Mouse (Mus musculus) heart, adult 18-20 months (tissue): ENCODE results near the gene Minos1. TPM values are rescaled to one million over a fixed set of nuclear protein-coding genes. Genes with fewer than 3 reads are reported as not detected.

Experiments
- DNase-seq, 2 experiments: peaks; one replicate each; pipeline ENCODE4 v3.0.0; 2021 to 2022; ENCODE audit warnings: mixed read lengths in 1 of 2
- long read RNA-seq, 2 experiments: library from polyadenylated mRNA; stranded (forward); transcript quantifications; one replicate each; pipeline ENCODE4 v2.0.0; 2021
- total RNA-seq, 2 experiments: library from RNA; stranded (reverse); gene quantifications; 2 replicates each; pipeline ENCODE4 v1.2.3; 2021

Minos1 gene
- 100 to 1,000 TPM; 596 to 645 TPM for total RNA-seq
- long read RNA-seq, experiment 1, transcript Minos1-204 (4 exons, 476 nt), result minor isoform, 31 of 671 reads
- long read RNA-seq, experiment 1, transcript Minos1-203 (4 exons, 2,549 nt), result major isoform, 563 of 671 reads
- long read RNA-seq, experiment 1, partial matches to known transcripts, result 7 of 671 reads
- long read RNA-seq, experiment 1, other reads (novel, unspliced or antisense), result 69 of 671 reads
- long read RNA-seq, experiment 2, transcript Minos1-203 (4 exons, 2,549 nt), result major isoform, 507 of 602 reads
- long read RNA-seq, experiment 2, transcript Minos1-204 (4 exons, 476 nt), result minor isoform, 27 of 602 reads
- long read RNA-seq, experiment 2, transcript Minos1-201 (3 exons, 436 nt), result minor isoform, 5 of 602 reads
- long read RNA-seq, experiment 2, partial matches to known transcripts, result 8 of 602 reads
- long read RNA-seq, experiment 2, other reads (novel, unspliced or antisense), result 55 of 602 reads

DNA sequence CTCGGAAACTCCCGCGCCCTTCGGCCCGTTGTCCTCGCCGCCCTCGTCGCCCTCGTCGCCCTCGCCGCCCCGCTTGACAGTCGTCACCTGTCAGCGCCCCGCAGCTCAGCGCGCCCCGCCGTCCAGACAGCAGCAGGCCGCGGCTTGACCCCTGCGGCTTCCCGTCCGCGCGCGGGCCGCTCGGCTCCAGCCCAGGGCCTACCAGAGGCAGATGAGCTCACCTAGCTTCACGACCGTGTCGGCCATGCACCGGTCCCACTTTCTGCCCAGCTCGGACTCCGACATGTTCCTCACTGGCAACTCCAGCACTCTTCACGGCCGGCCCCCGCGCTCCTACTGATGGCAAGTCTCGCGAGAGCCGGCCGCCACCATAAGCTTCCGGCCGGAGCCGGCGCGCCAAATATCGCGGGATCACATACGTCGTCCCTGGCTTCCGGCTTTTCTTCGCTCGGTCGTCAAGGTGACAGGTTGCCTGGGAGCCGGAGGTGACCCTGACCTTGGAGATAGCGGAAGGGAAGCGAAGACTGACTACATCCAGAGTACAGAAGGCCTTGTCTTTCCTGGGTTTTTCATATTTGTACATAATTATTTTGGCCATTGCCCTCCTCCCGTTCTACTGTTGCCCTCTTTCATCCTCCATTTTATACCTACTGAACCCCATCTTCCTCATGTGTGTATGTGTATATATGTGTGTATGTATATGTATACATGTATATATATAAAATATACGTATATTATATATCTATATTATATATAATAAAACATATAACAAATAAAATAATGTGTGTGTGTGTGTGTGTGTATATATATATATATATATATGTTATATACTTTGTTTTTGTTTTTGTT, at the start of gene Minos1:
Gene Minos1, minus strand, starts transcription at position 413 of the 849 bp plus-strand sequence.
- peak; percentile 98 for DNase-seq

DNA sequence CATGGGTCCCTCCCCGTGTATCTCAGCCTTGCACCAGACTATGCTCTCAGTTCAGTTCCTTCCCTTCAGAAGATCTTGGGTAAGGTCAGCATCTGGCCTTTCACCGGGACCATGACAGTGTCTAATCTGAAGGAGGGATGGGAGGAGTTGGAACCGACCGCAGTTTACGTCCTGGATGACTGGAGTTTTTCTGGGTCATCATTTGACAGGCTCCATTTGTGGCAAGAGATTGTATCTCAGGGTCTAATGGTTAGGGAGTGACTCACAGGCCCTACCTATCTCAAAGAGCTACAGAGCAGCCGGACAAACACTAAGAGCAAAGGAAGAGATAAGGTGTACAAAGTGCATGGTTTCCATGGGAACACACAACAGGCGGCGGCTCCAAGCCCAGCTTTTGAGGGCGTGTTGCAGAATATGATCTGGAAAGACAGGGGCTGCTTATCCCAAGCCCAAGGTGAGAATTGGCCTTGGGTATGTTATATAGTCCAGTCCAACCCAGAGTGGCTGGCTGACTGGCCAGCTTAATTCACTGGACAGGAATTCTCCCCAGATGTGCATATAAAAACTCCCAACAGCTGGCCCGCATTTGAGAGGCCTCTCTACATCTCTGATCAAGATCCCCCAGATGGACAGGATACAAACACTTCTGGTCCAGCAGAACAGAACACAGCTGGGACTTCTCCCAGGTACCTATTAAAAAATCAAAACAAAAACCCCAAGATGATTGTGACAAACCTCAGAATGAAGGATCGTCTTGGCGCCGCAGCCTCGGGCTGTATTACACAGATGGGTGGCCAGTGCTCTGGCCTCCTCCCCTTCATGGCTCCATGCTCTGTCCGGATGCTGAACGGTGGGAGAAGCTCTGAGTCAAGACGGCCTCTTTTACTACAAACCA, 49.1 kb upstream of the Minos1 start:
- DNase-seq, result peak; percentile 61 to 73

DNA sequence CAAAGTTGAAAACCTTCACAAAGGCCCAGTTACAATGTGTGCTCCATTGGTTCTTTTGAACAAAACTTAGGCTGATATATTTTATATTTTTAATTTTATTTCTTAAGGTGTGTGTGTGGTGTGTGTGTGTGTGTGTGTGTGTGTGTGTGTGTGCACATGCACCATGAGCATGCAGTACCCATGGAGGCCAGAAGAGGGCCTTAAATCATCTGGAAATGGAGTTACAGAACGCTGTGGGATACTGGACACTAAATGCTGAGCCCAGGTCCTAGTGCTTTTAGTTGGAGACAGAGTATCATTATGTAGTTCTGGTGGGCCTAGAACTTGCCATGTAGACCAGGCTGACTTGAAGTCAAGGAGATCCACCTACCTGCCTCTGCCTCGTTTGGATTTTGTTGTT, 48.3 kb upstream of the Minos1 start:
- no peak for DNase-seq

DNA sequence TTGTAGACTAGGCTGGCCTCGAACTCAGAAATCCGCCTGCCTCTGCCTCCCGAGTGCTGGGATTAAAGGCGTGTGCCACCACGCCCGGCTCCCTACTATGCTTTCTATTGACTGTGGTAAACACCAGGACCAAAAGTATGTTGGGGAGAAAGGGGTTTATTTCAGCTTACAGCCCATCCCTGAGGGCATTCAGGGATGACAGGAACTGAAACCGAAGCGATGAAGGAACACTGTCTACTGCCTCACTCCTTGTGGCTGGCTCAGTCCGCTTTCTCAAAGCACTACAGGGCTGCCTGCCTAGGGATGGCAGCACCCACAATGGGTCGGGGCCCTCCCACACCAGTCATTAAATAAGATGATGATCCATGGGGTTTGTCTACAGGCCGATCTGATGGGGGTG, 47.5 kb upstream of the Minos1 start:
- peak in 1 of 2 experiments; percentile 30 for DNase-seq

DNA sequence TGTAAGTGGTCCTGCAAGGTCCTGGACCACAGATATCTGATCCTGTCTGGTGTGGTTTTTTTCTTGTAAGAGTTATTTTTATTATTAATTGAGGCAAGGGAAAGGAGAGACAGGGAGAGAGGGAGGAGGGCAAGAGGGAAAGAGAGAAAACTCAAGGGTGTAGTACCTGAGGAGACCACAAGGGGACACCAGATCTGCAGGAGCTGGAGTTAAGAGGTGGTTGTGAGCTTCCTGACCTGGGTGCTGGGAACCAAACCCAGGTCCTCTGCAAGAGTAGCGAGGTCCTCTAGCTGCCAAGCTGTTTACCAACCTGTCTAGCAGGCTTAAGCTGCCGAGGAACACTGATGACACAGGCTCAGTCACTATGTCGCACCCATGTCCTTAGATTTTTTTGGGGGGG, 47.0 kb upstream of the Minos1 start:
- no peak for DNase-seq

DNA sequence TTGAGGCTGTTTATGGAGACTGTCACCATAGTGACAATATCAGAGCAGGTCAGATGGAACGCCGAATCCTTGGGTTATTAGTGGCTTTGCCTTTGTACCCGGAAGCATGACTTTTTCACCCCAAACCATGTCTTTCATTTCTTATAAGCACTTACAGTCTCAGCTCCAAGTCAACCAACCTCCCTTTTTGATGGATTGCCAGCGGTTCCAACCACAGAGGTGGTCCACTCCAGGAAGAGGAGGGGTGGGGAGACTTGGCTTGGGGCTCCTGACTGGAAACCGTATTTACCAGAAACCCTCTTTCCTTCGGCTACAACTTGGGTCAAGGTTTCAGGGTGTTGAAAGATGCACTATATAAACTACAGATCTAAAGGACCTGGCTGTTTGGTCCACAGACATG, 45.1 kb upstream of the Minos1 start:
- peak; percentile 72 to 78 for DNase-seq

DNA sequence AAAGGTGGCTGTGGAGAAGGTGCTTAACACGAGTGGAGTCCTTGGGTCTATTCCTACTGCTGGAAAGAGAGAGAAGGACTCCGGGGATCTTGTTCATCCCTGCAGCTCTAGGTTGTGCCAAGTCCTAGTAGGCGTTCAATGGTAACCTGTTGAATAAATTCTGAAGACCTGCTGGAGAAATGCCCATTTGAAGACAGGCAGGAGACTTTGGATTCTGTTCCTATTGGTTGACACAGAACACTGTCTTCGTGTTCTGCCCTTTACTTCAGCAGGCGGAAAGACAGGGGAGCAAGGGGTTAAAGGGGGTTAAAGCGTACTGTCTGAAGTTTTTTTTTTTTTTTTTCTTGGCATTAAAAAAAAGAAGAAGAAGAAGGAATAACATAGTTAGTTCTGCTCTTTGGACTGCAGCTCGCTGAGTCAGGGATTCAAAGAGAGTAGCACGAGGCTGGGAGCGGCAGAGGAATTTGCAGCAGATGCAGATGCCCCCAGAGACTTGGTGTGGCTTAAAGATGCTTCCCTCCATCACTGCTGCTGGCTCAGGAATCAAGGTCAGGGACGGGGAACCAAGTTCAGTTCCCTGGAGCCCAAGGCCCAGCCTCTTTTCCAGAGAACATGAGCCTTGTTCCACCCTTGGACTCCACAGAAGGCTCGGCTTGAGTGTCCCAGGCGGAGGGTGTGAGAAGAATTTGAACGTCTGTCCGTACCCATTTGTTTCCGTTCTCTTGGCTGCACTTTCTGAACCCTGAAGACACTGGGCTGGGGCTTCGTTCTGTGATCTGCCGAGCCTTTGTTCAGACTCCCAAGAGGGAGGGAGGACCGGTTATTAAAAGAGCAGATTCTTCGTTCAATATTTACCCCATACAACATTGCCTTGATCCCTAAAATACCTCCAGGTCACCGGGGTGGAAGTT, 44.4 kb upstream of the Minos1 start:
- DNase-seq, result peak; percentile 84 to 93

DNA sequence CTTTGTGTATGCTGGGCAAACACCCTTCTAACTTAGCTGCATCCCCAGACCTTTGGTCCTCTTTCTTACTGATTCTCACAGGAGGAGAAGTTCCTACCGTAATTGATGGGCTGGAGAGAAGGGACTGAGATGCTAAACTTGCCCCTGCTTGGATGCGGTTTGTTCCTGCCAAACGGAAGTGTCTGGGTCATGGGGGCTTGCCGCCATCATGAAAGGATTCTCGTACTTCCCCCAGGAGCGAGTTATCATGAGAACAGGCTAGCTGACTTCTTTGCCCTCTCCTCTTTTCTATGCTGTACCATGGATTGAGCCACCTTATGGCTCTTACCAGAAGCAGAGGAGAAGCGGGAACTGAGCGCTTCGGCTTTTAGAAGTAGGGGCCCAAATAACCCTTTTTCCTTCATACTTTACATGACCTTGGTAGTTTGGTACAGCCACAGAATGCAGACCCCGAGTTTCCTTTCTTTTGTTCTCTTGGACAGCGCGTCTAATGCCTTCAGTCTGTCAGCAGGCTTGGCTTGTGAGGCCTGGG, 38.9 kb upstream of the Minos1 start:
- DNase-seq, result no peak

DNA sequence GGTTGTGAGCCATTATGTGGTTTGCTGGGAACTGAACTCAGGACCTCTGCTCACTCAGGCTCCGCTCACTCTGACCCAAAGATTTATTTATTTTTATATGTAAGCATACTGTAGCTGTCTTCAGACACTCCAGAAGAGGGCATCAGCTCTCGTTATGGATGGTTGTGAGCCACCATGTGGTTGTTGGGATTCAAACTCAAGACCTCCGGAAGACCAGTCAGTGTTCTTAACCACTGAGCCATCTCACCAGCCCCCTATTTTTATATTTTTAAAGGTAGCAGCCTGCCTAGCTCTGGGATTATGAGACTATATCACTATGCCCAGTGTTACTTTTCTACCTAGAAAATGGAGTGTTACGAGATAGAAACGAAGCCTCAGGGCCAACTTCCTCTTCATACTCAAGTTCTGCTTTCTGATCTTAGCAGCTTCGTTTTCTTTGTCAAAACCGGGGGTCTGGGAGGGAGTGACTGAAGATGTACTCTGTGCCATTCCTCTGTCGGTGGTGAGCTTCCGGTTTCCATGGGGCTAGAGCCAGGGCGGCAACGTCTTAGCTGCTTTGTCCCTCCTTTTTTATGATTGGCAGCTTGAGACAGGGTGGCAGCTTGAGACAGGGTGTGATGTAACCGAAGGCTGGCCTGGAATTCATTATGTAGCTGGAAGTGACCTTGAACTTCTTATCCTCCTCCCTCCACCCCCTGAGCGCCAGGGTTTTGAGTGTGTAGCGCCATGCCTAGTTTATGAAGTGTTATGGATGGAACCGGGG, 38.3 kb upstream of the Minos1 start:
- peak in 1 of 2 experiments; percentile 79 for DNase-seq

DNA sequence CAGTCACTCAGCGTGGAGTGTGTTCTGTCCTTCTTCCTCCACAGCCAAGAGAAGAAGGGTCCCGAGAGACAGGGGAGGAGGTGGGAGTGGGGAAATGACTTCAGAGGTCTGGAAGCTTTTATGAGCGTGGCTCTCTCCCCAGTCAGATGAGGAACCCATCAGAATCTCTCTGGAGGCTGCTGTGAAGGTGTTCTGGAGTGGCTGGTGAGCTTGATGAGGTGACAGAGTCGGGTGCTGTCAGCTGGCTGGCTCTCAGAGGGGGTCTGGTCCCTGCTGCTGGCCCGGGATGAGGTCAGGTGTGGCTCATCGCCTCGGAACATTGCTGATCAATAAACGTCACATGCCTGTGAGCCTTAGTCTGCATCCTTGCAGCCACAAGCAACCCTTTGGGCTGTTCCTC, 36.2 kb upstream of the Minos1 start:
- no peak for DNase-seq

DNA sequence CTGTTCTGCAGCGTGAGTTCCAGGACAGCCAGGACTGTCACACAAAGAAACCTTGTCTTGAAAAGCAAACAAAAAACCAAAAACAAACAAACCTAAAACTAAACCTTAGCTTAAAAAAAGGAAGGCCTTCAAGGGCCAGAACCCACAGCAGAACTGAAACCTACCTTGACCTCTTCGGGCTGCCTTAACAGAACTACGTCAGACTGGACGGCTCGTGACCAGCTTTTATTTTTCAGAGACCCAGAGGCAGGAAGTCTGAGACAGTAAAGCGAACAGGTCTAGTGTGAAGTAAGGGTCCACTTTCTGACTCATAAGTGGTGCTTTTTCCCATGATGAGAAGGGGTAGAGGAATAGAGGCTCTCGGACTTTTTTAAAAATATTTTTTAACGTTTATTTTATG, 35.3 kb upstream of the Minos1 start:
- DNase-seq, result no peak

DNA sequence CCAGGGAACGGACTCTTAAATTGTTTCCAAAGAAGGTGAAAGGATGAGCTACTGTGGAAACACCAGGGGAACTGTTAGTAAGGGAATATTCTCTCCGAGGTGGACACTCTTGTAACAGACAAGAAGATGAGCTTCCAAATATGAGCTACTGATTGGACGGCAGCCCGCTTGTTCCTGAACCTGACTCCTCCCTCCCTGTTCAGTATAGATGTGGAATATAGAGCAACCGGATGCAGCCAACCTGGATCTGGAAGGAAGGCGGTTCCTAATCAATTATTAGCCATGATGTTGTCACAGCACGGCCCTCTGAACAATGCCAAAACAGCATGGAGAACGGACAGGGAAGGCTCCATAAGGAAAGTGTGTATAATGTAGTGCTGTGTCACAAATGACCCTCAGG, 34.3 kb upstream of the Minos1 start:
- DNase-seq, result no peak

DNA sequence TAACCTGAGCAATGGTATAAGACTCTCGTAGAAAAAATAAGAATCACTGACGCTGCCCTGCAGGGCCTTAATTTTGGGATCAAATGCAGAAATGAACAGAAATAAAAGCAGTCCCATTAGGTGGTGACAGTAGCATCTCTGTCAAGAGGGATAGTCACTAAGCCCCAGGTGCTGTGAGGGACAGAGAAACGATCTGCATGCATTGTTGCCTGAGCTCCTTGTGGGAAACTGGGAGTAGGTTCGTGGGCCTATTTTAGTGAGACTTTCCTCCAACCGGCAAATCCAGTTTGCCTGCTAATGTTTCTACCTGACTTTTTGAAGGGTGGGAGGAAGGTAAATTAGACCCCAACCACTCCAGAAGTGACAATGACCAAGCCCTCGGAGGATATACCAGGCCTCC, 33.2 kb upstream of the Minos1 start:
- DNase-seq, result no peak

DNA sequence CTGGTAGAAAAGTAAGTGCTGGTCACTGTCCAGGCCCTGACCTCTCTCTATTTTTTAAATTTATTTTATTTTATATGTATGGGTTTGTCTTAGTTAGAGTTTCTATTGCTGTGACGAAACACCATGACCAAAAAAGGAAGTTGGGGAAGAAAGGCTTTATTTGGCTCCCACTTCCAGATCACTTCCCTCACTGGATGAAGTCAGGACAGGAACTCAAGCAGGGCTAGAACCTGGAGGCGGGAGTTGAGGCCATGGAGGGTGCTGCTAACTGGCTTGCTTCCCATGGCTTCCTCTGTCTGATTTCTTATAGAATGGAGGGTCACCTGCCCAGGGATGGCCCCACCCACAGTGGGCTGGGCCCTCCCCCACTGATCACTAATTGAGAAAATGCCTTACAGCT, 30.2 kb upstream of the Minos1 start:
- no peak for DNase-seq

DNA sequence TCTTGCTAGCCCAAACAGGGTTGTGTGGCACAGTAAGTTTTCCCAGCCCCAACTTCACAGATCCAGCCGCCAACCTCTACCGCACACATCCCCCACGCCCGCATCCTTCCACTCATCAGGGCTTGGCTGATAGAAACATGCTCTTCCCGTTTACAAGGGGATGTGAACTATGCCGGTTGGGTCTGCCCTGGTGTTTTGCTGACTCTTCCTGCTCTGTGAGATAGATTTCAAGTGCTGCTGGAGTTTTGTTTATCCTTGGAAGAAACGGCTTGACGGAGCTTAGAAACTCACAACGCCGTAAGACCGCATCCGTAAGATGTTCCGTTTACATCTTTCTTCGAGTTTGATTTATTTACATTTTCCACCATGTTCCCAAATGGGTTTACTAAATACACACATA, 27.4 kb upstream of the Minos1 start:
- DNase-seq, result no peak

DNA sequence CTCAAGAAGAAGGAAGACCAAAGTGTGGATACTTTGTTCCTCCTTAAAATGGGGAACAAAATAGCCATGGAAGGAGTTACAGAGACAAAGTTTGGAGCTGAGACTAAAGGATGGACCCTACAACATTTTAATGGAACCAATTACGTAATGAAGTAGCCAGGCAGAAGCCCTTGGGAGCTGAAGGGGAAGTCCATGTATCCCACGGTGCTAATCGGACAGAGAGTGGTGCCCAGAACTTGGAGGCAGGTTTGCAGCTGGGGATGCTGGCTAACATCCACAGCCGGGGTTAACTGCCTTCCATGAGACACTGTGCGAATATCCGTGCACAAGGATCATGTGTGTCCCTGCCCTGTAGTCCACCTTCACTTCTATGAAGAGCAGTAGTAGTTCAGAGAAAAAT, 25.6 kb upstream of the Minos1 start:
- peak in 1 of 2 experiments; percentile 31 for DNase-seq

DNA sequence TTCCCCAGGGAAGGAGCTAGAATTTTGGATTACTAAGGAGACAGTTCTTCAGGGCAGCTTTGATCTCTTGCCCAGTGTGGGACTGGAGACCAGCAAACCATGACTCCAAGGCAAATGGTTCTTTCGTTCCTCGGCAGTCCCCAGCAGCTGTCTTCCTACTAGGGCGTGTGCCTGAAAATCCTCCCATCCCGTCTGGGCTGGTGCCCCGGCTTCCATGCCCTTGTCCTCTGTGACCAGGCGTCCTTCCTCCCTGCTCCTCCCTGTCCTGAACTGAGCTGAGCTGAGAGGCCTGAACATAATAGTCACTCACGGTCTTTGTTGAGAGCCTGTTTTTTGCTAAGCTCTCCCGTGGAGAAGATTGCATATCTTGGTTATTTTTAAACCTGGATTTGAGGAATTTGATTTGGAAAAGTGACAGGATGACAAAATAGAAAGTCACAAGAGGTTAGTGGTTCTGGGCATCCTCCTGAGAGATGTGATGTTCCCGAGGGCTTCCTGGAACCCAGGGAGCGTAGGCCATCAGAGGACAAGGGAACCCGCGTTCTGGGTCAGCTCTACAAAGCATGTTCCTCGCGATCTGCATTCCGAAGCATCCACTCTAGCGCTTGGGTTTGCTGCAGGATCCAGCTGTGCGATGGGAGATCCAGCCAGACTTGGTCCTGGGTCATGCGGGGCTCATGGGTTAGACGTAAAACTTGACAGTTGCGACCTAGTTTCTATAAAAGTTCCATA, 23.8 kb upstream of the Minos1 start:
- DNase-seq, result peak; percentile 74 to 84

DNA sequence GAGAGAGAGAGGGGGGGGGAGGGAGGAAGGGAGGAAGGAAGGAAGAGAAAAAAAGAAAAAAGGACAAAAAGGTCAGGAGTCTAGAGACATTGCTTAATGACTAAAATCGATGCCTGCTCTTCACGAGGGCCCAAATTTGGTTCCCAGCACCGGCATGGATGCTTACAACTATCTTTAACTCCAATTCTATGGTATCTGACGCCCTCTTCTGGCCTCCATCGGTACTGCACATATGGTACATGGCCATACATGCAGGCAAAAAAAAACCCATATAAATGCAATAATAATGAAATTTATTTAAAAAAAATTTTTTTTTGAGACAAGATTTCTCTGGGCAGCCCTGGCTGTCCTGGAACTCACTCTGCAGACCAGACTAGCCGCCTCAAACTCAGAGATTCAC, 20.5 kb upstream of the Minos1 start:
- no peak for DNase-seq

DNA sequence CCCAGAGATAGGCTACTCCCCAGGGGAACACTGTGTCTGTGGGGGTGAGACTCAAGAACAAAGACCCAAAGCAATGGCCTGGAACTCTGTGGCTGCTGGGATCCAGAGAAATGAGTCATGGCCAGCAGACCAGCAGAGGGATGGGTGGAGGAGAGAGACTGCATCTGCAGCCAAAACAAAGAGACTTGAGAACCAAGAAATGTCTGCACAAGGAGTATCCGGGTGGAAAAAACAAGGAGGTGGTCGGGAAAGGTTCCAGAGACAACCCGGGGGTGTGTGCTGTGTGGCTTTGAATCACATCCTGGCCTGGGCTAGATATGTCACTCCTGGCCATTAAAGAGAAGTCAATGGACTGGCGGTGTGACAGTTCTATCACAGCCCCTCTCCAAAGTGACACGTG, 15.8 kb upstream of the Minos1 start:
- DNase-seq, result peak; percentile 79 to 89
